Mouse (Mus musculus): ENCODE results near the gene Cyp2d40. TPM values are rescaled to one million over a fixed set of nuclear protein-coding genes. Genes with fewer than 3 reads are reported as not detected.

Gene Cyp2d40
- total and polyA plus RNA-seq, 2 experiments, result 107 to 145 TPM

Other genes starting within 250 kb of the Cyp2d40 start
- gene Cyp2d12, start 209.1 kb downstream of the Cyp2d40 start, total RNA-seq (2014; rRNA removed), result 0.65 TPM in 1 of 2 replicates, not detected in the other
- gene Cyp2d12, start 209.1 kb downstream of the Cyp2d40 start, polyA plus RNA-seq (2012; rRNA removed), result 0.63 and 0.65 TPM in 2 replicates
- gene Cyp2d34, start 143.2 kb downstream of the Cyp2d40 start, total RNA-seq (2014; rRNA removed), result not detected in 2 replicates
- 0.06 and 0.17 TPM in 2 replicates for gene Cyp2d34, start 143.2 kb downstream of the Cyp2d40 start, polyA plus RNA-seq (2012; rRNA removed)
- gene Cyp2d26, start 30.1 kb upstream of the Cyp2d40 start, total RNA-seq (2014; rRNA removed), result 1,175 and 1,183 TPM in 2 replicates
- gene Cyp2d26, start 30.1 kb upstream of the Cyp2d40 start, polyA plus RNA-seq (2012; rRNA removed), result 1,819 and 2,020 TPM in 2 replicates
- 22.6 and 23.4 TPM in 2 replicates for gene Tcf20, start 223.7 kb upstream of the Cyp2d40 start, total RNA-seq (2014; rRNA removed)
- 8.7 and 10.9 TPM in 2 replicates for gene Tcf20, start 223.7 kb upstream of the Cyp2d40 start, polyA plus RNA-seq (2012; rRNA removed)